Mouse (Mus musculus) urinary bladder, adult 2 months (tissue): ENCODE results near the gene Riok1. TPM values are rescaled to one million over a fixed set of nuclear protein-coding genes. Genes with fewer than 3 reads are reported as not detected.
A peak's percentile ranks its signal among the peaks of the same experiment; 100 is the strongest.

ENCODE experiments used
- DNase-seq: peaks from one replicate; pipeline ENCODE4 v3.0.0; 2022; ENCODE audit warnings: low spot score
- polyA plus RNA-seq: library from polyadenylated mRNA; depleted of rRNA; stranded (reverse); fragments of >200 nt; gene quantifications from 2 replicates; pipeline ENCODE4 v1.2.3, GENCODE M21; 2012; rRNA removed

The Riok1 gene
- 21.8 and 24.0 TPM in 2 replicates for polyA plus RNA-seq

- no peak for DNase-seq
These were observed at the start of gene Riok1 for GRCm38 (mm10) chr13:38036343-38037043. Gene Riok1 (plus strand): TSS chr13:38036995.

- DNase-seq: no peak
These were observed 47.1 kb upstream of the Riok1 start for GRCm38 (mm10) chr13:37989701-37990100.

GRCm38 (mm10) chr13:37992638-37993371, 44.0 kb upstream of the Riok1 start:
- DNase-seq: no peak

GRCm38 (mm10) chr13:37993376-37993703, 43.5 kb upstream of the Riok1 start:
- no peak for DNase-seq

GRCm38 (mm10) chr13:37993704-37994404, 42.9 kb upstream of the Riok1 start, which contains the start of gene Ssr1:
Gene Ssr1 (minus strand): TSS chr13:37994217.
- DNase-seq: peak; percentile 90

GRCm38 (mm10) chr13:37994405-37994749, 42.4 kb upstream of the Riok1 start:
- DNase-seq: no peak

- no peak for DNase-seq
These were observed 37.1 kb upstream of the Riok1 start for GRCm38 (mm10) chr13:37999713-38000112.

GRCm38 (mm10) chr13:38002461-38002860, 34.3 kb upstream of the Riok1 start:
- DNase-seq: no peak

GRCm38 (mm10) chr13:38007972-38008371, 28.8 kb upstream of the Riok1 start:
- no peak for DNase-seq

GRCm38 (mm10) chr13:38009721-38010408, 26.9 kb upstream of the Riok1 start:
- DNase-seq: no peak

- DNase-seq: no peak
These were observed 26.3 kb upstream of the Riok1 start for GRCm38 (mm10) chr13:38010444-38010910.

- no peak for DNase-seq
These were observed 24.4 kb upstream of the Riok1 start for GRCm38 (mm10) chr13:38012436-38012835.

- no peak for DNase-seq
These were observed 21.2 kb upstream of the Riok1 start for GRCm38 (mm10) chr13:38015591-38015990.

- DNase-seq: no peak
These were observed 18.0 kb upstream of the Riok1 start for GRCm38 (mm10) chr13:38018791-38019190.

GRCm38 (mm10) chr13:38025874-38026273, 10.9 kb upstream of the Riok1 start:
- no peak for DNase-seq

GRCm38 (mm10) chr13:38027618-38028248, 9.1 kb upstream of the Riok1 start:
- no peak for DNase-seq

- DNase-seq: no peak
These were observed 8.4 kb upstream of the Riok1 start for GRCm38 (mm10) chr13:38028407-38028806.

GRCm38 (mm10) chr13:38037044-38037687, 371 bp downstream of the Riok1 start, which contains the start of gene Cage1:
Gene Cage1 (minus strand): TSS chr13:38037069.
- DNase-seq: peak; percentile 96

- no peak for DNase-seq
These were observed 1.0 kb downstream of the Riok1 start for GRCm38 (mm10) chr13:38037811-38038210.

- DNase-seq: no peak
These were observed 13.1 kb downstream of the Riok1 start for GRCm38 (mm10) chr13:38049888-38050287.

GRCm38 (mm10) chr13:38062678-38063077, 25.9 kb downstream of the Riok1 start:
- no peak for DNase-seq
